Mouse (Mus musculus): ENCODE data around the gene Noct. TPM values are rescaled to one million over a fixed set of nuclear protein-coding genes. Genes with fewer than 3 reads are reported as not detected.
A peak's percentile ranks its signal among the peaks of the same experiment; 100 is the strongest.
"Not testable (repeated sequence)": the region's sequence is repeated elsewhere in the genome, so short reads cannot be mapped to it uniquely, and the experiment has no call there.

The Noct gene
- total RNA-seq (2021) = 10 to 100 TPM; 49.0 to 51.0 TPM

DNA sequence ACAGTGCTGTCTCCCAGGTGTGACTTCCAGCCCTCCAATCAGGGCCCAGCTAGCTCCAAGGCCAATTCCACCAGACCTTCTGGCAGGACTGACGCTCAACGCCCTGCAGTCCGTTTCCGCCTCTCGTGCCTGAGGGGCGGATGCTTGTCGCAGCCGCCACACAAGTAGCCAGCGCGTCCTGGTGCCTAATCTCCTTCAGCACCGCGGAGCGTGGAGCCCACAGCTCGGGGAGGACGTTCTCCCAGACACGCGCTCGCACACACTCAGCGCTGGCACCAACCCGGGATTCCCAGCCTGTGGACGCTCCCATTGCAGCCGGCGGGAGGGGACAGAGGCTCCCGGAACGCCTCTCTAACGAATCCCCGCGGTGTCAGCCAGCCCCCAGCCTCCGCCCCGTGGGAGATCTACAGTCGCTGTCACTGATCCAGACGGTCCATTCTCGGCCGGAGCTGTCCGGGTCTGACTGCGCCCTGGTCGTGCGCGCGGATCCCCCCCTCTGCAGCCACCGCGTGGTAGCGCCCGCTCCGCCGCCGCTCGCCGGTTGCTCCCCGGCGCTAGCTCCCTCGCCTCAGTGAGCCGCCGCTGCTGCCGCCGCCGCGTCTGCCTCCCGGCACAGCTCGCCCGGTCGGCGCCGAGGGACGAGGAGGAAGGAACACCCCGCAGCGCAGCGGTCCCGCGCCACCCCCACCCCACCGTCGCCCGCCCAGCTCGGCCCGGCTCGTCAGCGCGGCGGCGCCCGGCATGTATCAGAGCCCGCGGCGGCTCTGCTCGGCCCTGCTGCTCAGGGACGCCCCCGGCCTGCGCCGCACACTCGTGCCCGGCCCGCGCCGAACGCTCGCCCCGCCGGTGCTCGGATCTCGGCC lies at the start of gene Noct:
Gene Noct (plus strand): TSS at position 85 of the 863 bp plus-strand sequence.
- intact Hi-C loops (cut with DNase I) = no loop called here
- DNase-seq (ENCODE audit: extremely low spot score in 1 of 2, low spot score in 2 of 2) = peak; percentile 87 to 94

DNA sequence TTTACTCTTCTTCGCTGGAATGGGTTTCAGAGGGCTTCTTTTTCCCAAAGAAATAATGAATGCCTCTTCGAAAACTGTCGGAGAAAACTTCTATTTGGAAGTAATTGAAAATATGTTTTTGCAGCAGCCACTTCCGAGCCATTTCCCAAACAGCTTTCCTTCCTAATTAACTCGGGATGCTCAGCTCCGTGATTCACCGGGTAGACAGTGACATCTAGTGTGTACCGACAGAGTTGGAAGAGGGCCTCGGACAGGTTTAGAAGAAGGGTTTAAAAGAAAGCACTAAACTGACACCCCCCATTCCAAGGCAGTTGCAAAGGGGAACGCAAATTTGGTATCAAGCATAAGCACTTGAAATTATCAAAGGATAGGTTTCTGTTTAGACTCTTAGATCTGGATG lies 46.1 kb upstream of the Noct start:
- intact Hi-C loops (cut with DNase I) = no loop called here
- DNase-seq (ENCODE audit: extremely low spot score in 1 of 2, low spot score in 2 of 2) = no peak

DNA sequence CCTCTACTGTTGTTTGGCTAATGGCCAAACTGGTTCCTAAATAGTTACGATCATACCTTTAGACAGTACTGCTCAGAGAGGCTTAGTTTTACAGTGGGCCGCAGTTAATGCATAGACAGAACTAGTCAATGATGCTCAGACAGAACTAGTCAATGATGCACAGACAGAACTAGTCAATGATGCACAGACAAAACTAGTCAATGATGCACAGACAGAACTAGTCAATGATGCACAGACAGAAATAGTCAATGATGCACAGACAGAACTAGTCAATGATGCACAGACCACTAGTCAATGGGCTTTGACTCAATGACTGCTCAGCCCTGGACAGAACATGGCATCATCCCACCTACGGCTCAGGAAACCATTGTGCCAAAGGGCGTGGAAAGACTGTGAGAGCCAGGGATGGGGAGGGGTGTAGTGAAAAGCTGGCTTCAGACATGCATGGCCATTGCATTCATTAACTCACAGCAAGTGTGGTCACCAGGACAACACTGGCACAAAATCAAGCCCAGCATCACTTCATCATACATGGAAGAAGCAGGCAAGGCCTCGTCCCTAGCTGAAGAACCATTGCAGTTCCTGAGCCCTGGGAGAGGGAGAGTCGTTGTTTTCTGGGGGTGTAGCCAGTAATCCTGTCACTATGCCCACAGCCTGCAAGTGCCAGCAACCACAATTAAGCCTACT lies 44.6 kb upstream of the Noct start:
- intact Hi-C loops (cut with DNase I) = no loop called here

DNA sequence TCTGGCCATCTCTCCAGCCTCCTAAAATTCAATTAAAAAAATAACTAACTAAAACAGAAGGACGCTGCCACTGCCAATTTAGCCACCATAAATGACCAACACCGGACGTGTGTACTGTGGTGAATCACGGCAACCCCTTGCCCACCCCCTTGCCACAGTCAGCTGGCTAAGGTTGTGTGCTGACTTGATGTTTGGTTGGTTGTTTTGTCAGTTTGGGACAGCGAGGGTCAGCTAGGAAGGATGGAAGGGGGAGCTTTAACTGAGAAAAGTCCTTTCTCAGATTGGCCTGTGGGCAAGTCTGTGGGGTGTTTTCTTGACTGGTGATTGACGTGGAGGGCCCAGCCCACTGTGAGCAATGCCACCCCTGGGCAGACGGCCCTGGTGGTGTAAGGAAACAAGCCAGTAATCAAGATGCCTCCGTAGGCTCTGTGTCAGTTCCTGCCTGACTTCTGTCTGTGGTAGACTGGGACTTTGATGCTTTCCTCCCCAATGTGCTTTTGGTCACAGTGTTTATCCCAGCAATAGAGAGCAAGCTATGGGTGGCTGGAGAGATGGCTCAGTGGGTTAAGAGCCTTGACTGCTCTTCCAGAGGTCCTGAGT lies 43.8 kb upstream of the Noct start:
- intact Hi-C loops (cut with DNase I) = no loop called here
- no peak for DNase-seq (ENCODE audit: extremely low spot score in 1 of 2, low spot score in 2 of 2)

More for the DNA sequence above, 44.6 kb upstream of the Noct start:
- no peak for DNase-seq (ENCODE audit: extremely low spot score in 1 of 2, low spot score in 2 of 2)

DNA sequence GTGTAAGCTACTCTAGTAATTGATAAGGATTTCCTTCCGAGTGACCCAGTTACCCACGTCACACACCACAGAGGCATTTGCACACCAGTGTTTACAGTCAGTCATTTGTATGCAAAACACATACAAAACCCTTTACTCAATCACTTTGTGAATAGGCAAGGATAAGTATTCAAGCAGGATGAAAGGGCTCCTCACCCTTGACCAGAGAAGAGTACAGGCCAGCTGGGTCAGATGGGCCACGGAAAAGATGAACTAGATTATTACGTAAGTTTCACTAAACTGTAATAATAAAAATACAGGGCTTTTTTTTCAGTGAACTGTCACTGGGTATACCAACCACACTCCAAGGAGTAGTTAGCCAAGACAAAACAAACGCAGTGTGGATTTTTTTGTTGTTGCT lies 41.8 kb upstream of the Noct start:
- intact Hi-C loops (cut with DNase I) = no loop called here
- no peak for DNase-seq (ENCODE audit: extremely low spot score in 1 of 2, low spot score in 2 of 2)

DNA sequence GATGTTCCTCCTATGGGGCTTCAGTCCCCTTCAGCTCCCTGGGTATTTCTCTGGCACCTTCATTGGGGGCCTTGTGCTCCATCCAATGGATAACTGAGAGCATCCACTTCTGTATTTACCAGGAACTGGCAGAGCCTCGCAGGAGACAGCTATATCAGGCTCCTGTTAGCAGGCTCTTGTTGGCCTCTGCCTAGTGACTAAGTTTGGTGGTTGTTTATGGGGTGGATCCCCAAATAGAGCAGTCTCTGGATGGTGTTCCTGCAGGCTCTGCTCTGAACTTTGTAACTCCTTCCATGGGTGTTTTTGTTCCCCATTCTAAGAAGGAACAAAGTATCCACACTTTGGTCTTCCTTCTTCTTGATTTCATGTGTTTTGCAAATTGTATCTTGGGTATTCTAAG lies 40.7 kb upstream of the Noct start:
- DNase-seq (ENCODE audit: extremely low spot score in 1 of 2, low spot score in 2 of 2); intact Hi-C loops (cut with DNase I): not testable (repeated sequence)

DNA sequence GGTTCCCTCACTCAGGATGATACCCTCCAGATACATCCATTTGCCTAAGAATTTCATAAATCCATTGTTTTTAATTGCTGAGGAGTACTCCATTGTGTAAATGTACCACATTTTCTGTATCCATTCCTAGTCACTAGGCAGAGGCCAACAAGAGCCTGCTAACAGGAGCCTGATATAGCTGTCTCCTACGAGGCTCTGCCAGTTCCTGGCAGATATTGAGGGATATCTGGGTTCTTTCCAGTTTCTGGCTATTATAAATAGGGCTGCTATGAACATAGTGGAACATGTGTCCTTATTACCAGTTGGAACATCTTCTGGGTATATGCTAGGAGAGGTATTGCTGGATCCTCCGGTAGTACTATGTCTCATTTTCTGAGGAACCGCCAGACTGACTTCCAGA lies 40.3 kb upstream of the Noct start:
- intact Hi-C loops (cut with DNase I); DNase-seq (ENCODE audit: extremely low spot score in 1 of 2, low spot score in 2 of 2): not testable (repeated sequence)

DNA sequence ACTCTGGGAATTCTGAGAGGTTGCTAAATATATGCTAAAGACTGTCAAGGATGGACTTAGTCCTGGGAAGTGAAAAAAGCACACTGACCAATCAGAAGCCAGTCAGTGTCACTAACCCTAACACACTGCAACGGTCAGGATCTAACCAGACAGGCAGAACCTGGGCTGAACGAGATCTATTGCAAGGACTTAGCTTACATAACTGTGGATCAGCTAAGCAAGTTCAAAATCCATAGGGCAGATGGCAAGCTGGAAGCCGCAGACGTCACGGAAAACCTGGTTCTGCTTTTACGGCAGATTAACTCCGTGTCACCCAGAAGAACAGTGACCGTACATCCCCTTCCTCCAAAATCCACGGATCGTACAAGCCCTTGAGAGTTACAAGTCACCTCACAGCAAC lies 39.5 kb upstream of the Noct start:
- intact Hi-C loops (cut with DNase I) = no loop called here
- no peak for DNase-seq (ENCODE audit: extremely low spot score in 1 of 2, low spot score in 2 of 2)

DNA sequence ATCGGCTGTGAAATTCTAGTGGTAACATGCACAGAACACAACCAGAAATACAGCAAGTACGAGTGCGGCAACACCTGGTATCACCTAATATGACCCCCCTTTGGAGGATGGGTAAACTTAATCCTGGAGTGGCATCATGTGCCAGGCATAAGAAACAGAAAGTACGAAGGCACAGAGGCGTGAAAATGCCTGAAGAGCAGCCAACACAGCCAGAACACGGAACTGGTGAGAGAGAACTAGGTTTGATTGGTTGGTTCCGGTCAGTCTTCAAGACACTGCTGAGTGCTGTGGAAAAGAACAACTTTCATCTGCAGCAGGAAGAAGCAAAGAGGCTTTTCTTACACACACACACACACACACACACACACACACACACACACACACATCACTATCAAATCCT lies 38.8 kb upstream of the Noct start:
- intact Hi-C loops (cut with DNase I) = no loop called here
- DNase-seq (ENCODE audit: extremely low spot score in 1 of 2, low spot score in 2 of 2) = no peak

DNA sequence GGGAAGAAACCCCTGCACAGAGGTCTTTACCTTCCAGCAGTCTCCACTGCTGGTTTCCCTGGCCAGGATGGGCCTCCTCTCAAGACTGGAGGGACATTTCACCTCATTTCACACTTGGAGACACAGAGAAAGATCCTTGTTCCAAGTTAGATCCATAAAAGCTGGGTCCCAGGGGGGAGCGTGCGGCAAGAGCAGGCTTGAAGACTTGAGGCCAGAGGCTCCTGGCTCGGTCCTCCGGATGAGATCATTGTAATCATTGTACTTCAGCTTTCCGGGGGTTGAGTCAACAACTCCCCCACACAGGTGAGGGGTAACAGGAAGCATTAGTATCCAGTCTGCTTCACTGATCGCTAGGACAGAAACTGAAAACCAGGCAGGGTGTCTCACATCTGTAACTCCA lies 30.2 kb upstream of the Noct start:
- peak in 1 of 2 experiments; percentile 60 for DNase-seq (ENCODE audit: extremely low spot score in 1 of 2, low spot score in 2 of 2)

DNA sequence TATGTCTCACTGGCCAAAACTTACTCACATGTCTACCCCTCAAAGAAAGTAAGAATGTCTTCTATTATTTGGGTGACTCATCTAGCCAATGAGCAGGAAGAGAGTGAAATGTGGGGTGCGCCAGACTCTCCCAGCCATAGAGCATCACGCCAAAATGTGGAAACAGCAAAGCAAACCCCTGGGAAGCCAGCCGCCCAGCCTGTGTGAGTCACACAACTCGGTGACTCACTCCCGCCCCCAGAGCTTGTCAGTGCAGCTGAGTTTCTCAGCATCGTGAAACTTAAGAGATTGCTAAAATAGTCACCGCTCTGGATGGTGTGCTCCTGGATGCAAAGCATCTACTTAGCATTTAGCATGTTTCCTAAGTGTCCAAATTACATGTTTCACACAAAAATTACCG lies 28.9 kb upstream of the Noct start:
- intact Hi-C loops (cut with DNase I) = no loop called here
- peak; percentile 60 to 75 for DNase-seq (ENCODE audit: extremely low spot score in 1 of 2, low spot score in 2 of 2)

More for the DNA sequence above, 30.2 kb upstream of the Noct start:
- intact Hi-C loops (cut with DNase I) = no loop called here

DNA sequence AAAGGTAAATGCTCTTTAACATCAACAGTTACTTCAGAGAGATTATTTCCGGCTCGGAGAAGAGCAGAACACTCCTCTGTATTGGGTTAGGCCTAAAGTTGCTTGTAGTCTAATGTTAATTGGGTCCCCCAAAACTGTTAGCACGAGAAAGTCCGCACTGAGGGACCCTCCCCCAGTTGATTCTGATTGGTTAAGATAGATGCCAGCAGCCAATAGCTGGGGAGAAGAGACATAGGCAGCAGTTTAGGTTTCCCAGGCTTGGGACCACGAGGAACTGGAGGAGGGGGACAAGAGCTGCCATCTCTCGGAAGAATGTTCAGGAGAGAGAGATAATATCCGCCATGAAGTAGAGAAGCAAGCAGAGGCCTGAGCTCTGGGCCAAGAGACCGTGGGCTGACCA lies 28.5 kb upstream of the Noct start:
- peak in 1 of 2 experiments; percentile 29 for DNase-seq (ENCODE audit: extremely low spot score in 1 of 2, low spot score in 2 of 2)
- intact Hi-C loops (cut with DNase I) = no loop called here

DNA sequence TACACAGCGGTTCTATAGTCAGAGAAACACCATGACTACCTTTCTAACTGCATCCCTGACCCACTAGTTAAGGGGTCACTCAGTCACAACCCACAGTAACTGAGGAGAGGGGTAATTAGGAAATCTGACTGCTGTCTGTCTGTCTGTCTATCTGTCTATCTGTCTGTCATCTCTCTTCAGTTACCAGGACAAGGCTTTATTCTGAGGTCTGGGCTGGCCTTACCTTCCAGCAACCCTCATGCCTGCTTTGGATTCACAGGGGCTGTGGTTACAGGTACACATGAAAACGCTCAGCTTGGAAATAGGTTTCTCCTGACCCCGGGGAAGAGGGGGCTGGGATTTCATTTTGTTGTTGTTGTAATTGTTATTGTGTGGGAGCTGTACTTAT lies 27.5 kb upstream of the Noct start:
- intact Hi-C loops (cut with DNase I) = no loop called here
- DNase-seq (ENCODE audit: extremely low spot score in 1 of 2, low spot score in 2 of 2) = no peak

DNA sequence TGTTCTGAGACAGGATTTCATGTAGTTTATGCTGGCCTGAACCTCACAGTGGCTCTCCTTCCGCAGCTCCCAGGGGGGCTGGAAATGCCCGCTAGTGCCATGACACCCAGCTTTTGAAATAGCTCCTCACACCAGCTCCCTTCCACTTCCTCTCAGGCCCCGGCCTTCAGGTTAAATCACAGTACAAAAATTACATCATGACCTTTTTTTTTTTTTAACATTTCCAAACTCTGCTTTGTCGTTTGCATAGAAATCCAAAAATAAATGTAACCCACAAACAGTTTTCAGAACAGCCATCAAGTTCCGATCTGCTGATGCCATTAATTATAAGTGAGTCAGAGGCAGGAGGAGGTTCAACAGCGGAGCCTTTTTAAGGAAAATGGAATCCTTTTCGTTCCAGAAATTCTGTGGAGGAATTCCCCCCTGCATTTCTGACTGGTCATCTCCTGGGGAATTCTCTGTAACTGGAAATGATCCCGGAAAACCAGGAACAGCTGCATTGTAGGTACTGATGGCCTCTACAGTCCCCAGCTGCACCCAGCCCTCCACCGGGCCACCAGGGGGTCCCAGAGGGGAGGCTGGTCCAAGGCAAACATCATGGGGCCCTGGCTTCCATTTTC lies 27.0 kb upstream of the Noct start:
- peak in 1 of 2 experiments; percentile 80 for DNase-seq (ENCODE audit: extremely low spot score in 1 of 2, low spot score in 2 of 2)
- intact Hi-C loops (cut with DNase I) = no loop called here

DNA sequence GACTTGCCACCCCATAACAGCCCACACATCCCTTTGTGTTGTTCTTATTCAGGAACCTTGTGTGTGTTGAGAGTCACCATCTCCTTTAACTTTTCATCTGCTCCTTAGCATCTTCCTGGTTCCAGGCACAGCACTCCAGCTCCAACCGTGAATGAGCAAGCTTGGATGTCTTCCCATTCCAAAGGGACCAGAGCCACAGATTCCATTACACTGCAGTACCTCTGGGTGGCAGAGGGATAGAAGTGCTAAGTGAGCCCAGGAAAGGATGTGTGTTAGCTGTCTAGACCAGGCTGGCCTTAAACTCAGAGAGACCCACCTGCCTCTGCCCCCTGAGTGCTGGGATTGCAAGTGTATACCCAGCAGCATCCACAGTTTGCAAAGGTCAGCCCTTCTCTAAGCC lies 26.0 kb upstream of the Noct start:
- intact Hi-C loops (cut with DNase I) = no loop called here
- DNase-seq (ENCODE audit: extremely low spot score in 1 of 2, low spot score in 2 of 2) = no peak

DNA sequence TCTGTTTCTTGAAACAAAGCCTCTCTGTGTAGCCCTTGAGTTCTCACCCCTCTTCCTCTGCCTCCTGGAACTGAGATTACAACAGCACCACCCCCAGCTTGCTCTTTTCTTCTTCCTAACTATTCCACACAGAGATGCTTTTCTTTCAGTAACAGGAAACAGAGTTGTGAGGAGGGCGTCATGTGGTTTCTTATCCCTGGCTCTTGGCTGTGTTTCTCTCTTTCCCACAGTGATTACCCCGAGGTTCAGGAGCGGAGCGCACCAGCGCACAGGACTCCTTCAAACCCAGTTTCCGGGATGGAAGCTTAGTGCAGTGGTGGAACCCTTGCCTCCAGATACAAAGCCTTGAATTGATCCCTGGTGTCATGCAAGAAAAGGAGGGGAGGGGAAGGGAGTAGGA lies 25.1 kb upstream of the Noct start:
- no peak for DNase-seq (ENCODE audit: extremely low spot score in 1 of 2, low spot score in 2 of 2)
- intact Hi-C loops (cut with DNase I) = no loop called here

DNA sequence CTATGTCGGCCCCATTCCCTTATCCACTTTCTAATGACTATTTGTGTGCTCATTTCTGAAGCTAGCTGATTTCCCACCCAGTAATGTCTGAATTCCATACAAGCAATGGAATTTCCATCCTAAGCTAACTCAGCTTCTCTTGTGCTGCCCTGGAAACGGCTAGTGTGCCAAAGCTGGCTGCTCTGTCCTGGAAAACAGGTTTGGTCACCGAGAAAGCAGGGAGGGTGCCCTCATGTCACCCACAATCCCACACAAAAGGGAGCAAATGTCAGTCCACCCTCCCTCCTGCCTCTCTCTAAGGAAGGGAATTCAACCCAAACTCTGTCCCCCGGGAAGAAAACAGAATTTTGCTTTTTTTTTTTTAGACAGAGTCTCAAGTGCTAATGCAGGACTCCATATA lies 23.9 kb upstream of the Noct start:
- intact Hi-C loops (cut with DNase I) = no loop called here
- no peak for DNase-seq (ENCODE audit: extremely low spot score in 1 of 2, low spot score in 2 of 2)

DNA sequence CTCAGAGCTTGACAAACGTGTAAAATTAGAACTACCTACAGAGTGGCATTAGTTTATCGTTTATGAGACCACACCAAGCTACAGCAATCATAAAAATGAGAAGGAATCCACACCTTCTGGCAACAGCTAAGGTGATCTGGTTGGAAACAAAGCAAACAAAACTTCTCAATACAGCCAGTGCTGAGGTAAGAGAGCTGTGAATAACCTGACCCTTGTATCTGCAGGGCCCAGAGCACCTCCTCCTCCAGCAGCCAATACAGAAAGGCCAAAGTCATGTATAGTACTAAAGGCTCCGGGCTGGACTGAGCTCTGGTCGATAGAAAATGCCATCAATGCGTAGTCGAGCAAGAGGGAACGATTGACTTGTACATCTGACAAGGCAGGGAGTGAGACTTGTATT lies 23.4 kb upstream of the Noct start:
- intact Hi-C loops (cut with DNase I) = no loop called here

DNA sequence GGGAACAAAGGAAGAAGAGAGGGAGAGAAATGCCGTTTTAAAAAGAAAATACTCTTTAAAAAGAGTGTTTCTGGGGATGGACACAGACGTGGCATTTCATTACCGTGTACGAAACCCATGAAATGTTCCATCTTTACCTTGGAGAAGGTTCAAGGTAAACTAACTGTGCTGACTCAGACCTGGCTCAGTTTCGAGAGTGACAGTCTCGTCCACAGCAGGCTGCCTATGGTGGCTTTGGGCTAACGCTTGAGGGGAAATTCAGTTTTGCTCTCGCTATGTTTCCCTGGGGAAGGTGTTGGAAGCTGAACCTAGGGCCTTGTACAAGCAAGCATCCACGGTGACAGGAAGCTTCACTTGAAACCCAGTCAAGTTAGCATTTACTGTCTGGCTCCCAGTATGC lies 22.3 kb upstream of the Noct start:
- intact Hi-C loops (cut with DNase I) = no loop called here
- no peak for DNase-seq (ENCODE audit: extremely low spot score in 1 of 2, low spot score in 2 of 2)

More for the DNA sequence above, 23.4 kb upstream of the Noct start:
- DNase-seq (ENCODE audit: extremely low spot score in 1 of 2, low spot score in 2 of 2) = no peak
